Mouse (Mus musculus) fat pad, adult 2 months (tissue): ENCODE measurements at regions not wholly inside any gene's neighbourhood (a gene's known extent, or its start where the extent isn't known, plus 50 kb on each side); places are given as distances from the start of the nearest gene placed in this dataset.

Source experiments
- DNase-seq: peaks from one replicate; pipeline ENCODE4 v3.0.0-alpha.2; 2011; ENCODE audit warnings: low read depth, low spot score; ENCODE audit errors: extremely low read depth

DNA sequence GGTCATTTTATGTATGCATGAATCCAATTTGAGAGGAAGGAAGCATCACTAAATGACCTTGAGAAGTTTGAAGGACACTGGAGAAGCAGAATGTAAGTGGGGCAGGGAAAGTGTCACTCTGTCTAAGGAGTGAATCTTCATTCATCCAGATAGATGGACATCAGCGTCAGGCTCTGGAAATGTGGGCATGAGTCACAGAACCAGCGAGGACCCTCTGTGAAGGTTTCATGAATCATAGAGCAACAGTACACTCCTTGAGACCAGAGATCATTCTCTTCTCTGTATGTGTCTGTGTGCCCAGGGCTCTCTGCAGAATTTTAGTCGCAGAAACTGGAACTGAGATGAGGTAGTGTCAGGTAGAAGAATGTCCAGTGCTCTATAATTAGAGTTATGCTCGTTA lies 62.4 kb upstream of the Lypd6 start:
- no peak for DNase-seq

DNA sequence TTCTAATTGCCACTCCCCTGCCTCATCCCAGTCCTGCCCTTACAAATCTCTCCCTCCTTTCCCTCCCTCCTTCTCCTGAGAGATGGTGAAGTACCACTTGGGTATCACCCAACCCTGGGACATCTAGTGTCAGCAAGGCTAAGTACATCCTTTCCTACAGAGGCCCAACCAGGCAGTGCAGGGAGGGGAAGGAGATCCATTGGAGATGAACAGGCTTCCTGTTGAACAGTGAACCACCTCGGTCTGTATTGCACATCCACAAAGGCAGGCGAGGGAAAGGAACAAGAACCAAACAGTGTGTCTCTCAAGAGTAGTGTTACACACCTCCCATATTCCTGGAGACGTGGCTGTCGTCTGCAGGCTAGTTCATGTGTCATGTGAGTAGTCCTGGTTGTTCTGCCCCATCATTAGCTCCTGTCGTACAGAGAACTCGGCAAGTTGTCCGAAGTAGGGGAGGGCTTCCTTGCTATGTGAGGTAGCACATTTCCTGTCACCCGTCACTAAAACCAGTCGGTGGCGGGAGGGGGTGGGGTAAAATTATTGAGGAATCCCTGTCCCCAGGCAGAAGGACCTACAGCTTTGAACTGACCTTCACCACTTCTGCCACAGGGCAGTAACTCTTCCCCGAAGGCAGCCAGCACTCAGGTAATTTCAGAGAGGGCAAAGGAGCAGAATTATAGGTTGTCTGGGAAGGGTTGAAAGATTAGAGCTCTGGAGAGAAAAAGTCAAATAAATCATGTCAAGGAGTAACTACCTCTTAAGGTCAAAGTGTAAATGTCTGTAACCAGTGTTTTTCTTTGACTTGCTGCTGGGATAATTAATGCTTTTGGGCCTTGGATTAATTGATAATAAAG lies 61.3 kb upstream of the Lypd6 start:
- no peak for DNase-seq

DNA sequence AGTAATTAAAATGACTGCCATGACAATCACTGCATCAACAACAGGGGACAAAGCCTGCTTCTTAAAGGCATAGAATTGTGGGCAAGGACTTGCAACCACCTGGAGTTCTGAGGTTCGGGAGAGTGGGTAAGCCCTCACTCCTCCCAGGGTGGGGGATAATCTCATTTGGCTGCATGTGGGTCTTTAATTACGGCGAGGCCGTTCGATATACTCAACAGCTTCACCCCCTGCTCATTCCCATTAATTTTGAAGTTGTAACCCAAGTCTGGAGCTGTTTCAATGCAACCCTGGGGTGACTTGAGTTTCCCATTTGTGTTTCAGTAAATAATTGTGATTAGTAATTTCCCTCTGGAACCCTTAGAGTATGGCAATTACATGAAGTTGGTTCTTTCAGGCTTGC lies 57.9 kb upstream of the Lypd6 start:
- no peak for DNase-seq

DNA sequence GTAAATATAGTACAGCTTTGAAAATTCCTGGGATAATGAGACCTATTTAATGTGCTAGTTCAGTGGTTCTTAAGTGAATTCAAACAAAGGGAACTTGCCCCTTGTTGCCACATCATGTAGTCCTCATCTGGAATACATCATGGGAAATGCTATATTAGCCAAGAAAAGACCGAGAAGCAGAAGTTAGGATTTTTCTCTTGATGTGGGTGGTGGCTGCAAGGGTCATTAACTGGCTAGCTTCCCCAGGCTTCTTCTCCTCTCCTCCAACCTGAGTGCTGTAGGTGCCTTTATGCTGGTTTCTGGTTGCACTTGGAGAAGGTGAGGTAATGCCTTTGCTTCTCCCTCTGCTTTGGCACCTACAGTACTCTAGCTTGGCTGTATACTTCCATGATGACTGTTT lies 55.8 kb upstream of the Lypd6 start:
- no peak for DNase-seq

DNA sequence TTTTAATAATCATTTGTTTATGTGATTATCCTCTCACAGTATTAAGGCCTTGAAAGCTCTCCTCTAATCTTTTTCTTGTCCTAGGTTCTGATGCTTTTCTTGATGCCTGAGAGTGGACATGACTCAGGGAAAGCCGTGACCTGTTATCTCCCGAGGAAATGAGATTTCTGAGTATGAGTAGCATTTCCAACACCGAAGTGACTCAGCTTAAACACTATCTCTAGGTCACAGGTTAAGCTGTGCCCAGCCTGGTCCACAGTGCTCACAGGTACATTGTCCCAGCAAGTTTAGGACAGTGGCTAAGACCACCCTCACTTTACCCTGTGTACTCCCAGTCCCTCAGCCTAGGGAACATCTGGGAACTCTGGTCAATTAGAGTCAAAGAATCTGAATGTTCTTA lies 53.9 kb upstream of the Lypd6 start:
- DNase-seq = no peak

DNA sequence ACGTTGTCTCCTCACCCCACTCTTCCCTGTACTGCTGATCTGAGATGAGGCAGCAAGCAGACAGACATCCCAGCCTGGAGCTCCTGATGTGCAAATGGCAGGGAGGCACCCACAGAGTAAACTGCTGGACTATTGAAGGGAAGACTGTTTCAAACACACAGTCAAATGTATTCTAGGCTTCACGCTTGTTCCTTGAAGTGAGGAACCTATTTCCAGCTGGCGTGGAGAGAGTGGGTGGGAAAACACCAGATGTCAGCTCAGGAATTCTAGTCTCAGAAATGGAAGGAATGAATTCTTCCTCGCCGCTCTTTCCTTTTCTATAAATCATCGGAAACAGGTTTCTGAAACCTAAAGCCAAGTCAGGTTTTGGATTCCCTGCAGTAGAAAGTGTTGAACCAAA lies 53.0 kb upstream of the Lypd6 start:
- DNase-seq = no peak

DNA sequence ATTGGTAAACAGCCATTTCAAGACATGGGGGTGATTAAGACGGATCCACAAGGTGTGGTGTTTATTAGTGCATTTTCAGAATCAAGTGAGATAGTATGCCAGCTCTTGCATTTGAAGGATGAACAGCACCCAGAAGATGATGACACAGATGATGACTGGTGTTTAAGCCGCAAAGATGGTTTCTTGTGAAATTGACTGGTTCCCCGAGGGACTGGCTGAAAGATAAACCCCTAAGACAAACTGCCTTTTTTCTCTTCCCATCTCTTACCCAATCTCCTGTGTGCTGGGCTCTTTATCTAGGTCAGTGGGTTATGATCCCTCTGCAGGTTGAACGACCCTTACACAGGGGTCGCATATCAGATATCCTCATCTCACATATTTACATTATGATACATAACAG lies 52.3 kb upstream of the Lypd6 start:
- DNase-seq = peak; percentile 42

DNA sequence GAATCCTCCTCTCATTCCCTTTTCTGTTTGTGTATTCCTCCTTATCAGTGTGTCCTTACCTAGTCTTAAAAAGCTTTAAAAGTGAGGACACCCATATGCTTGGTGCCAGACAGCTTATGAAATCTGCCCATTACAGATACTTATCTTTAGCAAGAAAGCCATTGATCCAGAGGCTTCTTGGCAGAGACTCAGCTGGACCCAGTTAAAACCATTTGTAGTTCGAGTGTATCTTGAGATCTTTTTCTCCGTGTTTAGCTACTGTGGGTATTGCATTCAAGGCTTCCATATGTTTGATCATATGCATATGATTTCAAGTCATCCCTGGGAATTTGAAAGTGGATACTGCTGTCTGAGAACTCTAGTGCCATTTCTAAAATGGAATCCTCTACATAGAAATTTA lies 51.5 kb upstream of the Lypd6 start:
- DNase-seq = peak; percentile 91
